Mouse (Mus musculus): ENCODE measurements at regions not wholly inside any gene's neighbourhood (a gene's known extent, or its start where the extent isn't known, plus 50 kb on each side); places are given as distances from the start of the nearest gene placed in this dataset.

DNA sequence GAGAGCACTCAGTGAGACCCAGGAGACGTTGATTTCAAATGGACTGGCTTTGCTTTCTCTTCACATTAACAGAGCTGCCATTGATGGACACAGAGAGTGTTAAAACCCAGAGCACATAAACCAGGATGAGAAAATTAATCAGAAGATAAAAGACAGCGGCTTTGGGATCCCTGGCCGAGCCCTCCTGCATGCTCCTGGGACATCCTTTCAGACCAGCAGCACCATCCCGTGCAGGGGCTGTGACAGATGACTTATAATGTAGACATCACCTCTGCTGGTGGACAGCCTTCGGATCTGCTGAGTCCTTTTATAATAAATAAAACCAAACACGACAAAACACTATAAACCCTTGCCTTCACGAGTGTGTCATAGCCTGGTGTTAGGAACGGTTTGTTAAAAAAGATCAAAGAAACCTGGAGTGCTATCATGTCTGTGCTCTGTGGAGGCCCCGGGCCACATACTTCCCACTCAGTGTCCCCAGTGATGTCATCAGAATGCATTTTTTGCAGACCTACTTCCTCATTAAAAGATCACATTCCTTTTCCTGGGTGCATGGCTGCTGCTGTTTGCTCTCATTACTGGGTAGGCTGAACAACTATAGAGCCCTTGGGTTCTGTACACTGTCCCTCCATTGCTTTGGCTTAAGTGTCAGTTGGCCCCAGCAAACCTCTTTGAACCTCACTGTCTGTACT is 130.2 kb upstream of the Serp2 start:
- no peak overlapping the region for H3K9ac ChIP-seq (replicated peaks)
- no peaks in the 10 kb centered on the region for H3K27me3 ChIP-seq
- no peak overlapping the region for H3K4me3 ChIP-seq
- 49% methylated on average over 9 of the region's 9 CpGs for WGBS
- peaks cover 9% of the 10 kb centered on the region; the same call in 1 of the 2 replicates for H3K4me1 ChIP-seq
- no peaks in the 10 kb centered on the region for H3K9me3 ChIP-seq
- H3K36me3 ChIP-seq, result no peaks in the 10 kb centered on the region
- no peak overlapping the region for H3K27ac ChIP-seq (replicated peaks)
- no peak overlapping the region for H3K4me2 ChIP-seq (replicated peaks)
- no peak; the same call in 1 of the 2 replicates for ATAC-seq (replicated peaks)

DNA sequence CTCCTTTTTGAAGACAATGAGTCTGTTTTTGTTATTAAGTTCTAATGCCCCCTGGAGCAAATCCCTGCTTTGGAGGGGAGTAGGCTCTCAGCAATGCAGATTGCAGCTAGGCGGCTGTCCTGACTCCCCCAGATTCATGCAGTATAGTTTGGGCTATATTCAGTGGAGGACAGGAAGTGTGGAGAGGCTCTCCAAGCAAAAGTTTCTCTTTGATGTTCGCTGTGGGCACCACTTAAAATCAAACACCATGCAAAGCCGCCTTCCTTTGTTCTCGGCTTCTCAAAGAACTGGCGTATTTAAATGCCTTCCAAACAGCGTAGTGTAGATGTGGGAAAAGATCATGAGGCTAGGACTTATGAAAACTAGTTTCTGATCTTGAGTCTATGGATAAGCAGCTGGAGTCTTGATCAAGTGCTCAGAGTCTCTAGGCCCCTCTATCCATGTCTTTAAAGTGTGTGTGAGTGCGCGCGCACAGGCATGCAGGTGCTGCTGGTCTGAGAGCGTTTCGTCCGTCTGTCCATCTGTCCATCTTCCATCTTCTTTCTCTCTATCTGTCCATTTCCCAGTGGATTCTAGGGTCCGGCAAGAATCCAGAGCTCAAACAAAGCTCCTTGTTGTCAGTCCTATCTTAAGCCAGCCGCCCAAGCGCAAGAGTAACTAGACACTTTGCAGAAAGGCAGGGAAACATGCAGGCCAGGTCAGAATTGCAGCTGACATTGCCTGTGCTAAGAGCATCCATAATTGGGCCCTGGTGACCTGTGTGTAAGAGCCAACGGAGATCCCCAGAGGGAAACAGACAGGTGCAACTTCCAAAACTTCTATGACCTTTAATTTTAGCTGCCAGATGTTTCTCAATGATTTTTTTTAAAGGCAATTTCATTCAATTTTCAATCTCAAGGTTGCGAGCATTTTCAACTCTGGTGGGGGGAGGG is 129.4 kb upstream of the Serp2 start:
- WGBS, result 47% methylated on average over 17 of the region's 17 CpGs
- no peak overlapping the region for H3K9ac ChIP-seq (replicated peaks)
- ATAC-seq (replicated peaks), result no peak

DNA sequence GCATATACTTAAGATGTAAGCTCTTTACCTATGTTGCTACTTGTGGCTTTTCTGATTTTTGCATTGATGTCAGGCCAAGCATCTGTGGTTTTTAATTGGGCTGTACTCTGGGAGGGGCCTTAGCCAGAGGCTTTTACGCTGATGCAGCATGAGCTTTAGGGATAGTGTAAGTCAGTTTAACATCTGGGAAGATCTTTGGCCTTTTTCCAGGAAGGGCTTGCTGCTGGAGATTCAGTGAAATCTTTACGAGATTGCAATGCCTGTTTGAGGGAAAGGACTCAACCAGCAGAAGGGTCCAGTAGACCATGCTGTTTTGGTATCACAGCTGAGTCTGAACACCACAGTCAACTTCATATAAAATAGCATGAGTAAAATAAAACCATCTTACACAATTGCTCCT is 127.6 kb upstream of the Serp2 start:
- ATAC-seq (replicated peaks), result no peak
- Histone ChIP-seq H3K27ac (replicated peaks) (no peak overlapping the region), H3K9ac (replicated peaks) (no peak overlapping the region), H3K4me2 (replicated peaks) (no peak overlapping the region), H3K4me1 (peaks cover 14% of the 10 kb centered on the region), H3K36me3 (no peaks in the 10 kb centered on the region), H3K27me3 (no peaks in the 10 kb centered on the region), H3K9me3 (no peaks in the 10 kb centered on the region), H3K4me3 (no peak overlapping the region)
- WGBS, result 61% methylated on average over 2 of the region's 2 CpGs

More for the DNA sequence above, 129.4 kb upstream of the Serp2 start:
- Histone ChIP-seq H3K4me3 (no peak overlapping the region), H3K4me2 (replicated peaks) (no peak overlapping the region), H3K4me1 (peaks cover 14% of the 10 kb centered on the region), H3K9me3 (no peaks in the 10 kb centered on the region), H3K36me3 (no peaks in the 10 kb centered on the region), H3K27me3 (no peaks in the 10 kb centered on the region), H3K27ac (replicated peaks) (no peak overlapping the region)

DNA sequence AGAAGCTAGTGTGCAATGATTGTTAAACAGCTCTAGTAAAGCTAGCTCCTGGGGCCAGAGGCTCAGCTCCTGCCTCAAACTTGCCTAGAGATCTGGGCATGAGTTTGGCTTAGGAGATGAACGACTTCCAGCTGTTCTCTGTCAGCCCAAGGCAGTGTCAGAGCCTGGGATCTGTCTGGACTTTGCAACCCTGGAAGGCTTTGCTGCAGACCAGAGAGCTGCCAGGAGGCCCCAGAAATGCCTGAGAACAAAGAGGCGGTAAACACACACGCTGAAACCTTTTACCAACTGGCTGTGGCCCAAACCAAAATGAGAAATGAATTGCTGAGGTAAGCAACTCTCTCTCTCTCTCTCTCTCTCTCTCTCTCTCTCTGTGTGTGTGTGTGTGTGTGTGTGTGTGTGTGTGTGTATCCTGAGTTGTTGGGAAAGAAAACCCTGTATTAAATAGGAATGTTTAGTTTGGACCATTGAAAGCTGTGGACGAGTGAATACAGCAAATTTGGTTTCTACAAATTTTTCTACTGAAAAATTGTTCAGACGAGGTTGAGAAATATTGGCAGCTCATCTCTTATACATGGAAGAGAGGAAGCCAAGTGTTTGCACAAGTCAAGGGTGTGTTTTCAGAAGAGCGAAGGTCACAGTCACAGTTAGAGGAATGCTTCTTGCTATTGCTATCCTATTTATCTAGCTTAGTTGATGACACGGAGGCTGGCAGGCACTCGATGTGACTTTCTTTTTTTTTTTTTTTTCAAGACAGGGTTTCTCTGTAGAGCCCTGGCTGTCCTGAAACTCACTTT is 125.1 kb upstream of the Serp2 start:
- H3K27ac ChIP-seq (replicated peaks), result peak overlapping the region; percentile 52; the same call in 1 of the 2 replicates
- no peak overlapping the region for H3K4me2 ChIP-seq (replicated peaks)
- H3K9ac ChIP-seq (replicated peaks), result no peak overlapping the region
- no peak for ATAC-seq (replicated peaks)
- no peaks in the 10 kb centered on the region for H3K36me3 ChIP-seq
- no peak overlapping the region for H3K4me3 ChIP-seq
- no peaks in the 10 kb centered on the region for H3K9me3 ChIP-seq
- no peaks in the 10 kb centered on the region for H3K27me3 ChIP-seq
- H3K4me1 ChIP-seq, result peaks cover 12% of the 10 kb centered on the region
- 44% methylated on average over 8 of the region's 8 CpGs for WGBS

DNA sequence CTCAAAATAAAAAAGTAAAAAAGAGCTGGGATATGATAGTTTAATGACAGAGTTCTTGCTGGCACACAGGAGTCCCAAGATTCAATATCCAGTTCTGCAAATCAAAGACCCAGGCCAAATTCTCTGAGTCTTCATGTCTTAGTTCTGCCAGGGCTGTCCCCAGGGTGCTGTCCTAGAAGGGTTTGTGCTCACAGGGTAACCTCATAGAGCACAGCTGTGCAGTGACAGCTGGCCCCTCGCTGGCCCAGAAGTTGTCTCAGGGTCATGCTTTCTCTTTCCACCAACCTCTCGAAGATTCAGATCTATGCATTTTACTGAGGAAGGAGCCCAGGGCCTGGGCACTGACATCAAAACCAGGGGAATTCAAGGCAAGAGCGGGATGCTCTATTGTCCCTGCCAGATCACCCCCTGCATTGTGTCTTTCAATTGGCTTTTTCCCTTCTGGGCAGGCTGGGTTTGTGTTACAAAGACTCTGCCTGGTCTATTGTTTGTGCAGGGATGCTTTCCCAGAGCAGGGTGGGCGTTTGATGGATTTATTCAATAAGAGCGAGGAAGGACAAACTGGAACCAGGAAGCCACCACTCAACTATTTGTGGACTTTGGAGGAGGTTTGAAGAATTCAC is 121.9 kb upstream of the Serp2 start:
- no peaks in the 10 kb centered on the region for H3K27me3 ChIP-seq
- ATAC-seq (replicated peaks), result no peak
- no peak overlapping the region for H3K27ac ChIP-seq (replicated peaks)
- H3K4me1 ChIP-seq, result peaks cover 9% of the 10 kb centered on the region
- 22% methylated on average over 5 of the region's 5 CpGs for WGBS
- no peaks in the 10 kb centered on the region for H3K9me3 ChIP-seq
- H3K4me2 ChIP-seq (replicated peaks), result no peak overlapping the region
- H3K9ac ChIP-seq (replicated peaks), result no peak overlapping the region
- H3K4me3 ChIP-seq, result no peak overlapping the region
- no peaks in the 10 kb centered on the region for H3K36me3 ChIP-seq

DNA sequence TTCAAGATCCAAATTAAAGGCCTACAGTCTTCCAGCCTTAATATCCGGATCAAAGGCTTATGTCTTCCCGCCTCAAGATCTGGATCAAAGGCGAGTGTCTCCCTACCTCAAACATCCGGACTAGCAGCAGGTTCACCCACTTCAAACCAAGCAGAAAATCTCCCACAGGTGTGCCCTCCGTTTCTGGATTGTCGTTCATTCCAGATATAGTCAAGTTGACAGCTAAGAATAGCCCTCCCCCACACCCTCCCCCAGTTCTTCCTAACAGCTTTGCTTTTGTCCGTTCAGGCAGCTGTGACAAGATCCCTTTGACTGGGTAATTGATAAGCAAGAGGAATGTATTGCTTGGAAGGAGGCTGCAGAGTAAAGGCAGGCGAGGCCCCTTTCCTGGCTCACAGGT is 118.3 kb upstream of the Serp2 start:
- WGBS, result 21% methylated on average over 8 of the region's 8 CpGs

DNA sequence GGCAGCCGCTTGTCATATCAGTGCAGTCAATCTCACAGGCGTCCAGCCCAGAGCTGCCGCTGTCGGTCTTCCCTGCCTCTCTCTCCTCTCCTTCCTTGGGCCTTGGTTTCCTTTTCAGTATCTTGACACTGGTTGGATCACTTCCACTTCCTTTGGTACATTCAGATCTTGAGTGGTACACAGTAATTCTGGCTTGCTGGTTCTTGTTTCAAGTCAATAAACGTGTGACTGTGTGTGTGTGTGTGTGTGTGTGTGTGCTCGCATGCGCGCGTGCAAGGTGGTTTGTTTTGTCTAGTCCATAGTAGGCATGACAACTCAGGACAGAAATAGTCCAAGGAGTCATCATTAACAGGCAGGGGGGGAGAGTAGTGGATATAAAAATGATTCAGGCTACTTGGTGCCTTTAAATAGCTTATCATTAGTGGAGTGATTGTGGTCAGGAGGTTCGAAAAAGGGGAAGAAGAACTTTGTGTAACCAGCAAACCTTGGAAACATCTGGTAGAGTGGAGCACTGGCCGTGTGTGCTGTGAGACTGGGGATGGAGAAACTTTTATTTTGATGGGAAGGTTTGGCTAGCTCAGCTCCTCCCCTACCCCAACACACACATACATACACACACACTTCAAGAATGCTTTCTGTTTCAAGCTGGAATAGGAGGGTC is 117.1 kb upstream of the Serp2 start:
- Histone ChIP-seq H3K4me1 (peaks cover 3% of the 10 kb centered on the region; the same call in 1 of the 2 replicates), H3K36me3 (no peaks in the 10 kb centered on the region), H3K27ac (replicated peaks) (no peak overlapping the region), H3K27me3 (no peaks in the 10 kb centered on the region), H3K4me2 (replicated peaks) (no peak overlapping the region), H3K9me3 (no peaks in the 10 kb centered on the region), H3K4me3 (no peak overlapping the region), H3K9ac (replicated peaks) (no peak overlapping the region)
- 86% methylated on average over 11 of the region's 11 CpGs for WGBS
- no peak for ATAC-seq (replicated peaks)

More for the DNA sequence above, 118.3 kb upstream of the Serp2 start:
- Histone ChIP-seq H3K4me1 (peaks cover 3% of the 10 kb centered on the region; the same call in 1 of the 2 replicates), H3K36me3 (no peaks in the 10 kb centered on the region), H3K27ac (replicated peaks) (no peak overlapping the region), H3K4me2 (replicated peaks) (no peak overlapping the region), H3K27me3 (no peaks in the 10 kb centered on the region), H3K4me3 (no peak overlapping the region), H3K9me3 (no peaks in the 10 kb centered on the region), H3K9ac (replicated peaks) (no peak overlapping the region)
- no peak for ATAC-seq (replicated peaks)

DNA sequence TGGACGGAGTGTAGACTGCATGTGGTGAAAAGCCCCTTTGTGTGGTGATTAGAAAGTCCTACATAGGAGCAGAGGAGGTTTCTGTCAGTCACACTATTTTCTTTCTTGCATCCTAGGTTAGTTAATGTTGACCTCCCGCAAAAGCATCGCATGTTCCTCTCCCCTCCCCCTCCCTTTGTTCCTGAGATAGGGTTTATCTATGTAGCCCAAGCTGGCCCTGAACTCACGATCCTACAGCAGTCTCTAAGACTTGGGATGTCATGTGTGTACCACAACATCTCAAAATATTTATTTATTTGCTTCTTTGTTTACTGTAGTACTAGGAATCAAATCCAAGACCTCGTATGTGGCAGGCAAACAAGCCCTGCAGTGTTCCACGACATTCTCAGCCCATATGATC is 116.2 kb upstream of the Serp2 start:
- H3K27me3 ChIP-seq, result no peaks in the 10 kb centered on the region
- ATAC-seq (replicated peaks), result no peak
- no peak overlapping the region for H3K4me2 ChIP-seq (replicated peaks)
- H3K9ac ChIP-seq (replicated peaks), result no peak overlapping the region
- no peaks in the 10 kb centered on the region for H3K9me3 ChIP-seq
- 64% methylated on average over 6 of the region's 6 CpGs for WGBS
- no peak overlapping the region for H3K4me3 ChIP-seq
- no peak overlapping the region for H3K27ac ChIP-seq (replicated peaks)
- no peaks in the 10 kb centered on the region for H3K36me3 ChIP-seq
- H3K4me1 ChIP-seq, result peaks cover 3% of the 10 kb centered on the region; the same call in 1 of the 2 replicates

DNA sequence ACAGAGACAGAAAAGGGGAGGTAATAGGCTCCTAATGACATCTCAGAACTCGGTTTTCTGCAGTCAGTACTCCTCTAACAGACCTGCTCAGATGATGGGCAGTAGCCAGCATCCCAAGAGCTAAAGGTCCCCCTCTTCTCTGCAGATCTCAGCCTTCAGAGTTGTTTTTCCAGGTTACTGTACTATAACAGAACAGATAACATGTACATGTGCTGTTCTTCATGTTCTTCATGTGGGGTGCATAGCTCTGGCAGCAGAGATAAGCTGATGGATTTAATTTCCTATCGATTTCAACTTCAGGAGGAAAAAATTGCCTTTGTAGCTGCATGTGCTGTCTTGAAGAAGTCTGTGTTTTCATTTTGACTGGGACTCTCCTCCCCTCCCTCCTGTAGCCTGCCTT is 115.8 kb upstream of the Serp2 start:
- Histone ChIP-seq H3K9ac (replicated peaks) (no peak overlapping the region), H3K4me3 (no peak overlapping the region), H3K27ac (replicated peaks) (no peak overlapping the region), H3K4me2 (replicated peaks) (no peak overlapping the region), H3K4me1 (peaks cover 3% of the 10 kb centered on the region; the same call in 1 of the 2 replicates), H3K9me3 (no peaks in the 10 kb centered on the region), H3K27me3 (no peaks in the 10 kb centered on the region), H3K36me3 (no peaks in the 10 kb centered on the region)
- WGBS, result 77% methylated on average over 2 of the region's 2 CpGs
- ATAC-seq (replicated peaks), result no peak

DNA sequence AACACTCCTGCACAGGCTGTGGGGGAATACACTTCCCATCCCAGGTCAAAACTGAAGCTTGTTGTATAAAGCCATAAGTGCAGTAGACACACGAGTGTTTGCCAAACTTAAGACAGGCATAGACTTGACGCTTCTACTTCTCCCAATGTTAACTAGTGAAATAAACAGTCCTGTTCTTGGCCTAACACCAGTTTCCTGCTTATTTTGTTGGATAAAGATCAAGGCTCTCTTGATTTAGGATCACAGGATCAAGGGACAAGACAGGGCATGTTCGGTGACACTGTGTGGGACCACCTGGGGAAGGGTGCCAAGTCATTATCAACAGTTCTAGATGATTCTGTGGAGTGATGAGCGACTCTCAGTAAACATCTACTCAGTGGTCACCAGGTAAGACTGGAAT is 114.3 kb upstream of the Serp2 start:
- 89% methylated on average over 4 of the region's 4 CpGs for WGBS
- Histone ChIP-seq H3K4me3 (no peak overlapping the region), H3K4me2 (replicated peaks) (no peak overlapping the region), H3K36me3 (no peaks in the 10 kb centered on the region), H3K9ac (replicated peaks) (no peak overlapping the region), H3K27me3 (no peaks in the 10 kb centered on the region), H3K27ac (replicated peaks) (no peak overlapping the region), H3K4me1 (peaks cover 3% of the 10 kb centered on the region; the same call in 1 of the 2 replicates), H3K9me3 (no peaks in the 10 kb centered on the region)
- no peak for ATAC-seq (replicated peaks)

DNA sequence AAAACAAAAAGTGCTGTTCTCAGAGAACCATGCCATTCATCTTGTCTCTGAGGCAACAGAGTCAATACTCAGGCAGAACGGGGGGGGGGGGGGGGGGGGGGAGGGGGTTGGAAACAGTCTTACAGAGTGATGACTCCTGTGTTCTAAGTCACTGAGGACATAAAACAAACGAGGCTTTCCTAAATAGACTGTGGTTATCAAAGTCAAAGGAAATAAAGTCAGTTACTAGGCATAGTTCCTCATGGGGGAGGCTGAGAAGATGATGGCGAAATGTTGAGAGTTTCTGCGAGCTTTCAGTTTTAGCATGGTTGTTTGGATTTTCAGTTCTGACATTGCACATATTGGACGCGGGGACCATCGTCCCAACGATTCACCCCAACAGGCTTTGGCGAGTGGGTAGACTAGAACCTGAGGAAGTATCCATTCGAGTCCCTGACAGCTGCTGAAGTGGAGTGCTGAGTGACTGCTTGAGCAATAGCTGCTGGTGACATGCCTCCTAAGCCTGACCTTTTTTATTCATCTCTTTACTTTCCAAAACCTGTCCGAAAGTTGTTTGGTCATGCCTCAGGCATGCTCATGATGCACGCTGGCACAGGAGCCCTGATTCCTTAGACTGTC is 109.2 kb upstream of the Serp2 start:
- no peak for ATAC-seq (replicated peaks)
- H3K27ac ChIP-seq (replicated peaks), result no peak overlapping the region
- 76% methylated on average over 12 of the region's 12 CpGs for WGBS
- H3K4me1 ChIP-seq, result no peaks in the 10 kb centered on the region
- no peaks in the 10 kb centered on the region for H3K27me3 ChIP-seq
- no peaks in the 10 kb centered on the region for H3K9me3 ChIP-seq
- no peaks in the 10 kb centered on the region for H3K36me3 ChIP-seq
- H3K9ac ChIP-seq (replicated peaks), result no peak overlapping the region
- H3K4me3 ChIP-seq, result no peak overlapping the region
- H3K4me2 ChIP-seq (replicated peaks), result no peak overlapping the region
